ENCODE assay signal across 22 mouse cellular contexts in genomic region chr8:45266993-45267392, GRCm38 (mm10). TPM values are rescaled to one million over a fixed set of nuclear protein-coding genes. Genes with fewer than 3 reads are reported as not detected.
A peak's percentile ranks its signal among the peaks of the same experiment; 100 is the strongest.
DNase-seq lines count a peak whose midpoint lies in the region; ATAC-seq and TF ChIP-seq lines count a peak whose summit lies in the region.
"Had no signal": no experiment of that assay in that cellular context is flagged by ENCODE, and none has a peak within 500 bp of the region (broad histone marks: within the 10 kb centered on the region; RNA-seq: fewer than 3 reads in every experiment).

No protein-coding gene starts in this region.

- WGBS in heart, embryonic 11.5 days (ENCODE audit: insufficient replicate concordance), result 60% methylated on average over 8 of the region's 8 CpGs

- no peak for ATAC-seq in heart, embryonic 11.5 days (replicated peaks; ENCODE audit: insufficient number of reproducible peaks, low FRiP score, low TSS enrichment)
- ATAC-seq in CD4-positive, CD25-positive, alpha-beta regulatory T cell, adult 4 months, result no peak
- ATAC-seq: forebrain, embryonic 14.5 days; intestine, embryonic 16.5 days had no signal

- no peak for TF ChIP-seq CTCF in ES-Bruce4 (IDR thresholded peaks at IDR 0.05; ENCODE audit: low read depth, low read length)

- H3K4me2 ChIP-seq in heart, embryonic 11.5 days, result no peak overlapping the region
- H3K4me2 ChIP-seq: hindbrain, embryonic 12.5 days; midbrain, embryonic 12.5 days had no signal

- 0 out of 2 replicates have a peak, but pooled peaks have one; percentile 16 for TF ChIP-seq EP300 in ES-Bruce4 (IDR thresholded peaks at IDR 0.05; ENCODE audit: insufficient read depth, low read depth, low read length)

- H3K4me1 ChIP-seq in heart, embryonic 11.5 days (ENCODE audit: control insufficient read depth, insufficient read depth, low read length), result no peaks in the 10 kb centered on the region
- H3K4me1 ChIP-seq in ES-Bruce4 (ENCODE audit: control insufficient read depth, insufficient read depth, low read length), result no peaks in the 10 kb centered on the region
- H3K4me1 ChIP-seq: hindbrain, embryonic 12.5 days; midbrain, embryonic 12.5 days had no signal

- H3K9ac ChIP-seq in heart, embryonic 11.5 days (ENCODE audit: low read depth, low read length), result no peak overlapping the region
- no peak overlapping the region for H3K9ac ChIP-seq in ES-Bruce4 (ENCODE audit: low read depth, poor library complexity, severe bottlenecking)
- H3K9ac ChIP-seq: hindbrain, embryonic 12.5 days; midbrain, embryonic 12.5 days had no signal

- DNase-seq in heart, adult 18-20 months, result peak; percentile 10 to 24
- peak; percentile 7 to 24 for DNase-seq in heart, postnatal 14 days
- peak; percentile 39 for DNase-seq in lung, postnatal 10 days
- no peak for DNase-seq in frontal cortex, postnatal 36 days (ENCODE audit: low spot score in 2 of 2)
- DNase-seq: cerebellum, postnatal 14 days; kidney, postnatal 14 days; layer of hippocampus, adult 9-11 months; thymus, postnatal 14 days had no signal

- H3K4me3 ChIP-seq in heart, embryonic 11.5 days (ENCODE audit: low read depth, low read length), result no peak overlapping the region
- H3K4me3 ChIP-seq in ES-Bruce4 (ENCODE audit: low read depth, low read length), result no peak overlapping the region
- H3K4me3 ChIP-seq: heart, adult 2 months; hindbrain, embryonic 12.5 days; midbrain, embryonic 12.5 days; myocyte had no signal

- no peaks in the 10 kb centered on the region for H3K9me3 ChIP-seq in heart, embryonic 11.5 days (replicated peaks; ENCODE audit: control insufficient read depth, low read length)
- peaks cover 14% of the 10 kb centered on the region for H3K9me3 ChIP-seq in ES-Bruce4 (replicated peaks; ENCODE audit: control insufficient read depth, insufficient read depth, low read length, poor library complexity, severe bottlenecking)

- no peak for TF ChIP-seq POLR2A in ES-Bruce4 (IDR thresholded peaks at IDR 0.05; ENCODE audit: insufficient read depth, low read length)

- H3K36me3 ChIP-seq in heart, embryonic 11.5 days (ENCODE audit: control insufficient read depth, insufficient read depth, low read length), result no peaks in the 10 kb centered on the region
- H3K36me3 ChIP-seq in ES-Bruce4 (ENCODE audit: control insufficient read depth, insufficient read depth, low read length, poor library complexity, severe bottlenecking), result no peaks in the 10 kb centered on the region
- H3K36me3 ChIP-seq: G1E; hindbrain, embryonic 12.5 days; midbrain, embryonic 12.5 days had no signal

- no peak overlapping the region for H3K27ac ChIP-seq in heart, embryonic 11.5 days (ENCODE audit: low read depth, low read length)
- H3K27ac ChIP-seq in ES-Bruce4 (ENCODE audit: insufficient read depth, low read length), result no peak overlapping the region
- H3K27ac ChIP-seq: heart, adult 2 months; hindbrain, embryonic 12.5 days; macrophage; midbrain, embryonic 12.5 days had no signal

- intact Hi-C loops in heart, postnatal 14 days (cut with DNase I), result no loop called here

- H3K27me3 ChIP-seq in heart, embryonic 11.5 days (ENCODE audit: control insufficient read depth, insufficient read depth, low read length), result no peaks in the 10 kb centered on the region
- no peaks in the 10 kb centered on the region for H3K27me3 ChIP-seq in ES-Bruce4 (ENCODE audit: control insufficient read depth, insufficient read depth, low read length, poor library complexity, severe bottlenecking)
- H3K27me3 ChIP-seq: hindbrain, embryonic 12.5 days; midbrain, embryonic 12.5 days had no signal

RNA-seq across cellular contexts. Expression of gene F11, which starts 5.2 kb away (rescaled TPM):
- not detected for total RNA-seq in heart, adult 18-20 months (2021)
- not detected in 2 replicates for polyA plus RNA-seq in heart, embryonic 11.5 days (2014; fragmentation: Nextera tagmentation; extraction: Ambion mirVana)
- polyA plus RNA-seq in ES-Bruce4 (2011; ENCODE audit: insufficient read depth, insufficient read length, low read depth, missing spikeins), result not detected in 2 replicates
- total RNA-seq in heart, postnatal 14 days (2021), result not detected
- polyA plus RNA-seq in CD4-positive, CD25-positive, alpha-beta regulatory T cell, adult 4 months (2017; shearing (Covaris generic)), result not detected
- total RNA-seq: G1E; heart, adult 2 months; left cerebral cortex, postnatal 10 days; neutrophil, adult 5-6 weeks had no signal
- polyA plus RNA-seq: forebrain, embryonic 14.5 days; G1E; heart, adult 2 months; hindbrain, embryonic 12.5 days; macrophage; midbrain, embryonic 12.5 days; myocyte; small intestine, adult 2 months had no signal

RNA-seq across cellular contexts. Expression of gene Klkb1, which starts 27.7 kb away (rescaled TPM):
- total RNA-seq in heart, adult 18-20 months (2021), result not detected
- polyA plus RNA-seq in heart, embryonic 11.5 days (2014; fragmentation: Nextera tagmentation; extraction: Ambion mirVana), result not detected in 2 replicates
- polyA plus RNA-seq in ES-Bruce4 (2011; ENCODE audit: insufficient read depth, insufficient read length, low read depth, missing spikeins), result 0.12 TPM in 1 of 2 replicates, not detected in the other
- total RNA-seq in heart, postnatal 14 days (2021), result not detected
- polyA plus RNA-seq in CD4-positive, CD25-positive, alpha-beta regulatory T cell, adult 4 months (2017; shearing (Covaris generic)), result under 1 TPM in 1 of 2 experiments, not detected in 1; 0.43 TPM
- total RNA-seq: heart, adult 2 months; neutrophil, adult 5-6 weeks had no signal
- polyA plus RNA-seq: forebrain, embryonic 14.5 days; G1E; hindbrain, embryonic 12.5 days; midbrain, embryonic 12.5 days; myocyte had no signal

RNA-seq across cellular contexts. Expression of gene Gm45753, which starts 41.3 kb away (rescaled TPM):
- not detected for total RNA-seq in heart, adult 18-20 months (2021)
- polyA plus RNA-seq in heart, embryonic 11.5 days (2014; fragmentation: Nextera tagmentation; extraction: Ambion mirVana), result not detected in 2 replicates
- not detected in 2 replicates for polyA plus RNA-seq in ES-Bruce4 (2011; ENCODE audit: insufficient read depth, insufficient read length, low read depth, missing spikeins)
- not detected for total RNA-seq in heart, postnatal 14 days (2021)
- not detected for polyA plus RNA-seq in CD4-positive, CD25-positive, alpha-beta regulatory T cell, adult 4 months (2017; shearing (Covaris generic))
- total RNA-seq: G1E; heart, adult 2 months; left cerebral cortex, postnatal 10 days; neutrophil, adult 5-6 weeks had no signal
- polyA plus RNA-seq: forebrain, embryonic 14.5 days; G1E; heart, adult 2 months; hindbrain, embryonic 12.5 days; midbrain, embryonic 12.5 days; myocyte; small intestine, adult 2 months had no signal

Comparison
In these comparisons a context has a peak if more than half of its experiments do, and no peak if none do; other contexts are left out.
1. DNase-seq: peak in heart, adult 18-20 months (2 of 2), heart, postnatal 14 days (2 of 2) and lung, postnatal 10 days (single experiment); none in frontal cortex, postnatal 36 days (0 of 2).